Mouse (Mus musculus) heart, adult 2 months (tissue): ENCODE results near the gene Get4.

ENCODE experiments used
- CTCF ChIP-seq: fragments of 200-600 bp; IDR thresholded peaks from 2 replicates; pipeline ENCODE4 v1.8.1; 2022; ENCODE audit warnings: antibody characterized with exemption, mild to moderate bottlenecking, moderate library complexity
- POLR2A ChIP-seq: fragments of 200-500 bp; IDR thresholded peaks from 2 replicates; pipeline ENCODE4 v1.6.1; 2011; ENCODE audit warnings: mild to moderate bottlenecking, low read depth, low read length, control low read depth; ENCODE audit not compliant: insufficient read depth

- no peak for TF ChIP-seq CTCF
- no peak for TF ChIP-seq POLR2A
Observed at GRCm38 (mm10) chr5:139257818-139258217, 5.7 kb downstream of the Get4 start.
